Mouse (Mus musculus): ENCODE data around the gene Vtcn1.

DNA sequence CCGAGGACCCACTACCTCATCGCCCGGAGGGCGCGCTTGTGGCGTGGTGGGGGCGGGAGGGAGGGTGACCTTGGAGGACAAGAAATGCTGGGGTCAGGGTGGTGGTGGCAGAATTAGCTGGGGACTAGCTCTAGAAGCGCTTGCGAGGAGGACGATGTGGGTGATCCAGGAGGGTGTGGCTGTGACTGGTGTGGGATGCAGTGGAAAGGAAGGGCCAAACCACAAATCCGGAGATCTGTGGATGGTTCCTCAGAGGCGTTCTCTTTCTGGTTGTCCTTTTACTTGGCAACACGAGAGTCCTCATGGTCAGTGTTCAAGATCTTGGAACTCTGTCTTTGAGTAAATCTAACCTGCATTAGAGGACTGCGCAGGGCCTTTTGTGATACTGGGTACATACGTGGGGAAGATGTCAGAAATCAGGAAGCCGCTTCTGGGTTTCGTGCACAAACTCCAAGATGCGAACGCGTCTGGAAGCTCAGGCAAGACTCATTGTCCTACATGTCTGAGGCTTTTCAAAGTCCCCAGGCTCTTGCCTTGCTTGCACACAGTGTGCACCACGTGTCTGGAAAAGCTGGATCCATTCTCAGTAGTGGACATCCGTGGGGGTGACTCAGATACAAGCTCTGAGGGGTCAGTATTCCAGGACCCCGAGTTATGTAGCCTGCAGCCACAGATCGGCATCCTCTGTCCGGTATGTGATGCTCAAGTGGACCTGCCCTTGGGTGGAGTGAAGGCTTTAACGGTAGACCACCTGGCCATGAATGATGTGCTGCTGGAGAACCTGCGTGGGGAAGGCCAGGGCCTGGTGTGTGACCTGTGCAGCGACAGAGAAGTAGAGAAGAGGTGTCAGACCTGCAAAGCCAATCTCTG lies 97.5 kb downstream of the Vtcn1 start:
- no peak for TF ChIP-seq CTCF (IDR thresholded peaks at IDR 0.05; ENCODE audit: low read depth, low read length)
- no peak for TF ChIP-seq POLR2A (IDR thresholded peaks at IDR 0.05; ENCODE audit: insufficient read depth, low read length)
